Mouse (Mus musculus) lung, postnatal 14 days (tissue): Measurements from ENCODE around the gene Jsrp1.
"Not testable (repeated sequence)": the region's sequence is repeated elsewhere in the genome, so short reads cannot be mapped to it uniquely, and the experiment has no call there.

ENCODE experiments used
- DNase-seq: peaks from one replicate; pipeline ENCODE4 v3.0.0; 2021

The Jsrp1 gene

GRCm38 (mm10) chr10:80831136-80831535 is 17.8 kb upstream of the Jsrp1 start:
- DNase-seq = peak; percentile 69

DNA sequence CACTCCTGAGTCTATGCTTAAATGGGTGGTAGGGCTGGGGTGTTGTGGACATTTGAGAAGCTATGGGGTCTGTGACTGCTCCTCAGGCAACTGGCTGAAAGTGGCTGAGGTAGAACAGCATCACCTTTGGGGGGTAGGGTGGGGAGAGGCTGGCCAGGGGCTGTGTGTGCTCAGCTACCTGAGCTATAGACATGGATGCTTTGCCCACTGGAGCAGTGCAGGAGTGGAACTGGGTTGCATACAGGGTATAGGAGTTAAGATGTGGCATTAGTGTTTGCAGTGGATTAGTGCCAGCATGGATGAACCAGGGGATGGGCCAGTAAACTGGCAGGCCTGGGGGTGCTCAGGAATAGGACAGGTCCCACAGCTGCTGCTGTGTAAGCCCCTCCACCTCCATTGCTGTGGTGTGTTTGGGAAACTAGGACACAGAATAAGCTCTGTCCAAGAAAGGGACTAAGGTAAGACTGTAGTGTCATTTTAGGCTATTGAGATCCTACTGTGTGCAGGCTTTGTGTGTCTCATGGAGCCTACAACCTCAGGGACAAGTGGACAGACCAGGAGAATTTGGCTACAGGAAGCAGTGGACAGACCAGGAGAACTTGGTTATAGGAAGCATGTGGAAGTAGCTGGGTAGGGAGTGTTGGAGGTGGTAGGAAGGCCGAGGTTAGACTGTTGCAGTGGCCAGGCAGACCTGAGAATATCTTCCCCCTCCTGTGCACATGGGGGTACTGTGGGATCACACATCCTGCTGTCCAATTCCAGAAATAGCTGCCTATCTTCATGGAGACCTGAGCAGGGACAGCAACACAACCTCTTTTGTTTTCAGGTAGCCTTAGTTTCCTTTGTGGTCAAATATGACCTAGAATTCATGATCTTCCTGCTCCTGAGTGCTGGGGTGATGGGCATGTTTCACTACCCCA is 16.3 kb upstream of the Jsrp1 start:
- DNase-seq = no peak

GRCm38 (mm10) chr10:80828587-80828986 is 15.3 kb upstream of the Jsrp1 start:
- not testable (repeated sequence) for DNase-seq

DNA sequence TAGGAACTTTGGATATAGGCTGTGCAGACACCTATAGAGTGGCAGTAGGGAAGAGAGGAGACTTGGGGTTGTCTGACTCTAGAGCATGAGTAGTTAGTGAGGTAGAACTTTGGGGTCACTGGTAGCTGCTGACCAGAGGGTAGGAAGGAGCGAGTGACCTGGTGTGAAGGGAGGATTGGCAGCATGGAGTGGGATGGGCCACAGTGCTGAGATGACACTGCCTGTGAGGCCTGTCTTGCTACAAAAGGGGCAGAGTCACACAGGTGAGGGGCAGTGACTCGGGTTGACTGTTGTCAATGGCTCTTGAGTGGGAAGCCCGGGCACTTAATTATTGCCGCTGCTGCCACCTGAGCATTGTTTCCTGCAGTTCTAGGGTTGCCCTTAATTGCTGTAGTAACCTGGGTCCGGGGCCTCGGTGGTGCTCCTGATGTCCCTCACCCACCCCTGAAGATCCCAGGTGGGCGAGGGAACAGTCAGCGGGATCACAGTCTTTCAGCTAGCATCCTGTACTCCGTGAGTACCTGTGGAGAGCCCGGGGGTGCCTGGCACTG is 14.6 kb upstream of the Jsrp1 start:
- DNase-seq = no peak

DNA sequence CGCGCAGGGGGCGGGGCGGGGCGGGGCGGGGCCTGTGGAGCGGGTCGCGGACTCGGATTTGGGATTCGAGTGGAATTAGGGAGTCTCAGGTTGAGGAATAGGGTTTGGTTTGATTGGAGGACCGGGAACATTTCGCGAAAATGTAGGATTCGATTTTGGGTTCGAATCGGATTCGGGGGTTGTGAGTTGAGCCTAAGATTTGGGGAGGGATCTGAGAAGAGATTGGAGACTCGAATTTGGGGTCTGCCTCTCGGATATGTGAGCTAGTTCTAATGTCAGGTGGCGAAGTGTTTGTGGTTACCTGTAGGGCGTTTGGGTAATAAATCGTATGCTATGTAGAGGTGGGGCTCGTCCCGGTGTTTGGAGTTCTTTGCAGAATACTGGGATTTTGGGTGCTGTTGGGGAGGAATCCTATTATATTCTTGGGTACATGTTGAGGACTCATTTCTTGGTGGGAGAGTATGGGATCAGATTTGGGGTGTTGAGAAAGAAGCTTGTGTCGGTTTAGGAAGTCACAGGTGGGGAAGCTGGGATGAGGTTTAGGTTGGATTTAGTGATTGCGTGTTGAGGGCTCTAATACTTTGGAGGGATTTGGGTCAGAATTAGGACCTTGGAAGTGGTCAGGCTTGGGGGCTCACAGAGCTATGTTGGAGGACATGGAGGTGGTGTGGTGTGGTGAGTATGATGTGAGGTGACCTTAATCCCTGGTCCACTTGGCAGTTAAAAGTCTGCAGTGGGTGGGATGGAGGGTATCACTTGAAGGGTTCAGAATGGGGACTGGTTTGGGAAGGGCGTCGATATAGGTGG is 14.0 kb upstream of the Jsrp1 start:
- no peak for DNase-seq

- peak; percentile 98 for DNase-seq
These were observed 13.1 kb upstream of the Jsrp1 start, which contains the start of gene Oaz1 for GRCm38 (mm10) chr10:80826151-80827062. Gene Oaz1 (plus strand): TSS chr10:80826656.

GRCm38 (mm10) chr10:80824827-80825226 is 11.5 kb upstream of the Jsrp1 start:
- DNase-seq = no peak

- no peak for DNase-seq
These were observed 10.7 kb upstream of the Jsrp1 start for GRCm38 (mm10) chr10:80823847-80824643.

- no peak for DNase-seq
These were observed 10.0 kb upstream of the Jsrp1 start for GRCm38 (mm10) chr10:80823316-80823715.

GRCm38 (mm10) chr10:80822528-80822927 is 9.2 kb upstream of the Jsrp1 start:
- DNase-seq = no peak

DNA sequence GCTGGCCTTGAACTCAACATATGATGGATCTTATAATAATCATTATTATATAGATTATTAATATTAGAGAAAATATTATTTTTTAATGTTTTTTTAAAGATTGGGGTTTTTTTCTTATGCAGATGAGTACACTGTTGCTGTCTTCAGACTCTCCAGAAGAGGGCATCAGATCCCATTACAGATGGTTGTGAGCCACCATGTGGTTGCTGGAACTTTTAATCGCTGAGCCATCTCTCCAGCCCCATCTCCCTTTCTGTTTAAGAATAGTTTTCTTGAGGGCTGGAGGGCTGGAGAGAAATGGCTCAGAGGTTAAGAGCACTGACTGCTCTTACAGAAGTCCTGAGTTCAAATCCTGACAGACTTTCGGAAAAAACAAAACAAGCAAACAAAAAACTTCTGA is 8.7 kb upstream of the Jsrp1 start:
- peak; percentile 38 for DNase-seq

GRCm38 (mm10) chr10:80819406-80819805 is 6.1 kb upstream of the Jsrp1 start:
- no peak for DNase-seq

GRCm38 (mm10) chr10:80818599-80819281 is 5.4 kb upstream of the Jsrp1 start:
- no peak for DNase-seq

GRCm38 (mm10) chr10:80817955-80818354 is 4.7 kb upstream of the Jsrp1 start:
- not testable (repeated sequence) for DNase-seq

DNA sequence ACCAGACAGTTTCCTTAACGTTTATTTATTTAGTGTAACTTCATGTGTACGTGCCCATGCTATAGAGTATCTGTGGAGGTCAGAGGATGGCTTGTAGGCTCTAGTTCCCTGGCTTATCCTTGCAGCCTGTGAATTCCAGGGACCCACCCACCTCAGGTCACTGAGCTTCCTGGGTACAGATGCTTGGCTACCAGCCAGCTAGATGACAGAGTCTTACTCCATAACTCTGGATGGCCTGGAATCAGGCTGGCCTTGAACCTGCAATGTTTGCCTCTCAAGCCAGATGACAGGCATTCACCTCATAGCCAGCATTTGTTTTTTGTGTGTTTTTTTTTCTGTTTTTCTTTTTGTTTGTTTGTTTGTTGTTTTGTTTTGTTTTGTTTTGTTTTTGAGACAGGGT is 3.9 kb upstream of the Jsrp1 start:
- DNase-seq = no peak

GRCm38 (mm10) chr10:80816303-80816702 is 3.0 kb upstream of the Jsrp1 start:
- not testable (repeated sequence) for DNase-seq

- no peak for DNase-seq
These were observed 1.5 kb upstream of the Jsrp1 start for GRCm38 (mm10) chr10:80814800-80815199.

DNA sequence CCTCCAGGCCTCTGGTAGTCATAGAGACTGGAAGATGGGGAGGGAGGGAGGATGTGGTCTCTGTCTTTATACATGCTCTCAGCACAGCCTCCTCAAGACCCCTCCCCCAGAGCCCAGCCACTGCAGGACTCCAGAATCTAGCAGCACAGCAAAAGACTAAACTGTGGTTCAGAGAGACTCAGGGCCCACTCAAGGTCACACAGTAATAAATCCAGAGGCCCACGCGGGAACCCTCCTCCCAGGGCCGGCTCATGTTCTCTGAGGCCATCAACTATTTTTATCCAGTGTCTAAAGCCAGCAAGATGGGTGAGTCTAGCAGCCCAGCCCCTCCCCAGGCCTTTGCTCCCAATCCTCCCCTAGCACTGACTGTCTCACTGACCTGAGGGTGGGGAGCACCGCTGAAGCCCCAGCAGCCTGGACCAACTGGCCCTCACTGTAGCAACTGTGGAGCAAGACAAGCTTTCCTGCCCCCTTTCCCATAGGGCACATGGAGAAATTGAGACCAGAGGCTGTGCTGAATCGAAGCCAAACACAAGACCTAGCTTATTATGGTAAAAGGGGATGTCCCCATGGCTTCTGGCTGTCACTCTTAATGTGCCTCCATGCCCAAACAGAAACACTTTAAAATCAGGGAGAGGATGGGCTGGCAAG is 782 bp downstream of the Jsrp1 start:
- DNase-seq = no peak

- no peak for DNase-seq
These were observed 3.2 kb downstream of the Jsrp1 start for GRCm38 (mm10) chr10:80810084-80810483.

GRCm38 (mm10) chr10:80808985-80809632 is 4.2 kb downstream of the Jsrp1 start:
- DNase-seq = no peak
